Mouse (Mus musculus) kidney, embryonic 14.5 days (tissue): Measurements from ENCODE around the gene Etl4. TPM values are rescaled to one million over a fixed set of nuclear protein-coding genes. Genes with fewer than 3 reads are reported as not detected.
"Not testable (repeated sequence)": the region's sequence is repeated elsewhere in the genome, so short reads cannot be mapped to it uniquely, and the experiment has no call there.

Experiments used
- ATAC-seq: fragments of 200-750 bp; cut with Nextera tagmentation; 2 replicates; pipeline ENCODE4 v1.8.0; 2017; ENCODE audit warnings: moderate number of reproducible peaks, mild to moderate bottlenecking, moderate TSS enrichment, moderate library complexity; ENCODE audit not compliant: low FRiP score, low TSS enrichment
- H3K27ac ChIP-seq: fragments of 300-500 bp; sonication (generic); 2 replicates; pipeline ENCODE4 v1.5.1; 2014; ENCODE audit warnings: low read depth, mild to moderate bottlenecking, low read length, moderate library complexity, mixed read lengths
- H3K27me3 ChIP-seq: fragments of 300-500 bp; sonication (generic); 2 replicates; pipeline ENCODE4 v1.6.1; 2014; ENCODE audit warnings: mild to moderate bottlenecking, low read length; ENCODE audit not compliant: control insufficient read depth, insufficient read depth
- H3K36me3 ChIP-seq: fragments of 300-500 bp; sonication (generic); 2 replicates; pipeline ENCODE4 v1.6.1; 2014; ENCODE audit warnings: low read length, mixed read lengths; ENCODE audit not compliant: control insufficient read depth, insufficient read depth
- H3K4me1 ChIP-seq: fragments of 300-500 bp; sonication (generic); 2 replicates; pipeline ENCODE4 v1.6.1; 2014; ENCODE audit warnings: low read length, mixed read lengths; ENCODE audit not compliant: control insufficient read depth, insufficient read depth
- H3K4me2 ChIP-seq: fragments of 300-500 bp; sonication (generic); replicated peaks from 2 replicates; pipeline ENCODE4 v1.6.1; 2014; ENCODE audit warnings: low read depth, mild to moderate bottlenecking, low read length
- H3K4me3 ChIP-seq: fragments of 300-500 bp; sonication (generic); 2 replicates; pipeline ENCODE4 v1.5.1; 2014; ENCODE audit warnings: mild to moderate bottlenecking, low read length
- H3K9ac ChIP-seq: fragments of 300-500 bp; sonication (generic); 2 replicates; pipeline ENCODE4 v1.6.1; 2014; ENCODE audit warnings: low read depth, mild to moderate bottlenecking, low read length, moderate library complexity
- H3K9me3 ChIP-seq: fragments of 300-500 bp; sonication (generic); 2 replicates; pipeline ENCODE4 v1.6.1; 2016; ENCODE audit warnings: low read length; ENCODE audit not compliant: control insufficient read depth
- WGBS: fragments of 180-500 bp; shearing (Covaris S2); extraction: QIAGEN DNeasy Blood & Tissue Kit; methylation state at CpG from one replicate; pipeline ENCODE4 v1.1.7; 2014; 5-methylcytosine and 5-hydroxymethylcytosine counted together
- polyA plus RNA-seq: library from polyadenylated mRNA; unstranded; fragments of >200 nt; fragmentation: Nextera tagmentation; extraction: Ambion mirVana; gene quantifications from 2 replicates; pipeline ENCODE4 v1.2.1, GENCODE M21; 2014

Etl4 gene
- polyA plus RNA-seq, 1 experiment from 2014 or later, result 93.8 TPM

GRCm38 (mm10) chr2:20666051-20666478, 756.5 kb downstream of the Etl4 start:
- WGBS, result 53% methylated on average over 2 of the region's 2 CpGs
- Histone ChIP-seq H3K4me3 (no peak overlapping the region), H3K4me1 (0 out of 2 replicates have a peak, but pooled peaks cover 2% of the 10 kb centered on the region), H3K36me3 (peaks cover 4% of the 10 kb centered on the region), H3K27me3 (no peaks in the 10 kb centered on the region), H3K4me2 (no peak overlapping the region), H3K9me3 (no peaks in the 10 kb centered on the region), H3K27ac (no peak overlapping the region; the same call in 1 of the 2 replicates), H3K9ac (no peak overlapping the region)
- peak; percentile 61 for ATAC-seq

- ATAC-seq, result no peak
Observed at GRCm38 (mm10) chr2:20667876-20668275, 758.3 kb downstream of the Etl4 start.

GRCm38 (mm10) chr2:20668276-20669030, 758.9 kb downstream of the Etl4 start:
- H3K4me2 ChIP-seq, result not testable (repeated sequence)

More at GRCm38 (mm10) chr2:20667876-20668275, 758.3 kb downstream of the Etl4 start:
- no peaks in the 10 kb centered on the region for H3K27me3 ChIP-seq
- peaks cover under 1% of the 10 kb centered on the region; the same call in 1 of the 2 replicates for H3K36me3 ChIP-seq
- H3K9me3 ChIP-seq, result no peaks in the 10 kb centered on the region
- H3K9ac ChIP-seq, result no peak overlapping the region
- H3K27ac ChIP-seq, result no peak overlapping the region
- 88% methylated on average over 3 of the region's 3 CpGs for WGBS
- H3K4me1 ChIP-seq, result 0 out of 2 replicates have a peak, but pooled peaks cover 2% of the 10 kb centered on the region
- no peak overlapping the region for H3K4me2 ChIP-seq
- H3K4me3 ChIP-seq, result no peak overlapping the region

GRCm38 (mm10) chr2:20669367-20669766, 759.8 kb downstream of the Etl4 start:
- H3K4me3 ChIP-seq, result no peak overlapping the region
- H3K9ac ChIP-seq, result no peak overlapping the region
- 79% methylated on average over 4 of the region's 4 CpGs for WGBS
- H3K27ac ChIP-seq, result no peak overlapping the region
- no peaks in the 10 kb centered on the region for H3K36me3 ChIP-seq
- H3K27me3 ChIP-seq, result no peaks in the 10 kb centered on the region
- H3K9me3 ChIP-seq, result no peaks in the 10 kb centered on the region
- no peak for ATAC-seq
- H3K4me1 ChIP-seq, result 0 out of 2 replicates have a peak, but pooled peaks cover 2% of the 10 kb centered on the region
- H3K4me2 ChIP-seq, result no peak overlapping the region

More at GRCm38 (mm10) chr2:20668276-20669030, 758.9 kb downstream of the Etl4 start:
- ATAC-seq, H3K9me3 ChIP-seq, H3K27ac ChIP-seq, H3K9ac ChIP-seq, H3K4me3 ChIP-seq, H3K4me1 ChIP-seq, H3K27me3 ChIP-seq, H3K36me3 ChIP-seq: not testable (repeated sequence)
- WGBS, result 90% methylated on average over 12 of the region's 12 CpGs

- no peak for ATAC-seq
- Histone ChIP-seq H3K4me3 (no peak overlapping the region), H3K36me3 (no peaks in the 10 kb centered on the region), H3K4me2 (no peak overlapping the region), H3K9ac (no peak overlapping the region), H3K27ac (no peak overlapping the region), H3K27me3 (no peaks in the 10 kb centered on the region), H3K4me1 (no peaks in the 10 kb centered on the region), H3K9me3 (no peaks in the 10 kb centered on the region)
- 46% methylated on average over 13 of the region's 13 CpGs for WGBS
Observed at GRCm38 (mm10) chr2:20671546-20672255, 762.1 kb downstream of the Etl4 start.

- no peak overlapping the region for H3K27ac ChIP-seq
- H3K9me3 ChIP-seq, result no peaks in the 10 kb centered on the region
- 93% methylated on average over 7 of the region's 7 CpGs for WGBS
- no peak overlapping the region for H3K4me2 ChIP-seq
- H3K9ac ChIP-seq, result no peak overlapping the region
- no peaks in the 10 kb centered on the region for H3K4me1 ChIP-seq
- H3K4me3 ChIP-seq, result no peak overlapping the region
- no peak for ATAC-seq
- H3K36me3 ChIP-seq, result no peaks in the 10 kb centered on the region
- H3K27me3 ChIP-seq, result no peaks in the 10 kb centered on the region
Observed at GRCm38 (mm10) chr2:20672281-20672680, 762.7 kb downstream of the Etl4 start.

GRCm38 (mm10) chr2:20672803-20673603, 763.4 kb downstream of the Etl4 start:
- 0 out of 2 replicates have a peak, but pooled peaks have one; percentile 30 for ATAC-seq
- no peaks in the 10 kb centered on the region for H3K4me1 ChIP-seq

GRCm38 (mm10) chr2:20676379-20676778, 766.8 kb downstream of the Etl4 start:
- Histone ChIP-seq H3K9me3 (no peaks in the 10 kb centered on the region), H3K27ac (no peak overlapping the region), H3K4me2 (no peak overlapping the region), H3K9ac (no peak overlapping the region), H3K4me1 (no peaks in the 10 kb centered on the region), H3K27me3 (no peaks in the 10 kb centered on the region), H3K4me3 (no peak overlapping the region), H3K36me3 (no peaks in the 10 kb centered on the region)
- 94% methylated on average over 3 of the region's 3 CpGs for WGBS
- no peak for ATAC-seq

More at GRCm38 (mm10) chr2:20672803-20673603, 763.4 kb downstream of the Etl4 start:
- Histone ChIP-seq H3K27ac (no peak overlapping the region), H3K36me3 (no peaks in the 10 kb centered on the region), H3K27me3 (no peaks in the 10 kb centered on the region), H3K4me3 (no peak overlapping the region), H3K9me3 (no peaks in the 10 kb centered on the region), H3K9ac (no peak overlapping the region), H3K4me2 (no peak overlapping the region)
- 67% methylated on average over 9 of the region's 9 CpGs for WGBS
